Mouse (Mus musculus) layer of hippocampus, adult 11-12 months (tissue): Measurements from ENCODE around the gene Flnc.
"Not testable (repeated sequence)": the region's sequence is repeated elsewhere in the genome, so short reads cannot be mapped to it uniquely, and the experiment has no call there.

Experiments used
- DNase-seq: peaks from one replicate; pipeline ENCODE4 v3.0.0; 2022; ENCODE audit warnings: low spot score

The Flnc gene

GRCm38 (mm10) chr6:29433038-29433803 is at the start of gene Flnc:
Gene Flnc, plus strand, starts transcription at chr6:29433256.
- DNase-seq = no peak

DNA sequence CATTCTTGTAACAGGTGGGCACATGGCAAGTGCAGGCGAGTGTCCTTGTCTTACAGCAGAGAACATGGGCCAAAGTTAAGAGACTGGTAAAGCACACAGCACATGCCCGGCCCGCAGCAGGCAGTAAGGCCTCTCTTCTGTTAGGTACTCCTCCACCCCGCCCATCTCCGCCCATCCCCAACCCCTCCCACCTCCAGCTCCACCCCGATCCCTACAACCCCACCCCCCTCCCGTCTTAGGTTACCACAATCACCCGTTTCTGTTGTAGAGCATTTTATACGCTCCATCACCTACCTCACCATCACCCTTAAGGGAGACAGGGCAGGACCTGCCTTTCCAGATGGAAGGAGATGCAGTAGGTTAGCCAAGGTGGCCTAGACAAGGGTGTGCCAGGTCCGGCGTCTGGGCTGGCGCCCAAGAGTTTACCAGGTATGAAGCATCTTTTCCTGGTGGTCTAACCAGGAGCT is 45.0 kb upstream of the Flnc start, which contains the start of gene Opn1sw:
TSS of gene Opn1sw (minus strand) at position 417 of the 467 bp plus-strand sequence.
- no peak for DNase-seq

DNA sequence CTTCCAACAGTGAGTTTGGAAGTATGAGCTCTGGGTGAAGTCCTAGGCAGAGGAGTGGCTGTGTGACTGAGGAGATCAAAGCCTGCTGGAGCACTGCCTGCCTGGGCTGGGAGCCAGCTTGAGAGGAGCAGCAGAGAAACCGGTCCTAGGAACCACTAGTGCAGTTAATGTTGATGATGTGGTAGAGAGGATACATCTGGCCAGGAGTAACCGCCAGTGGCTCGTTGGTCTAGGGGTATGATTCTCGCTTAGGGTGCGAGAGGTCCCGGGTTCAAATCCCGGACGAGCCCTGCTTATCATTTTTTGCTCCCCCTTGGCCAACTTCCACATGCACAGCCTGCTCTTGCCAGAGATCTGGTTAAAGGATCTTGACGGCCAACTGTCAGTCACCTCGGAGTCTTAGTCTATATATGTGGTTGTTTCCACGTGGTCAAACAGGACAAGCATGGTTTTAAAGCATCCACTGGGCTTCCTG is 44.4 kb upstream of the Flnc start:
- DNase-seq = peak; percentile 81

GRCm38 (mm10) chr6:29389425-29389824 is 43.6 kb upstream of the Flnc start:
- no peak for DNase-seq

DNA sequence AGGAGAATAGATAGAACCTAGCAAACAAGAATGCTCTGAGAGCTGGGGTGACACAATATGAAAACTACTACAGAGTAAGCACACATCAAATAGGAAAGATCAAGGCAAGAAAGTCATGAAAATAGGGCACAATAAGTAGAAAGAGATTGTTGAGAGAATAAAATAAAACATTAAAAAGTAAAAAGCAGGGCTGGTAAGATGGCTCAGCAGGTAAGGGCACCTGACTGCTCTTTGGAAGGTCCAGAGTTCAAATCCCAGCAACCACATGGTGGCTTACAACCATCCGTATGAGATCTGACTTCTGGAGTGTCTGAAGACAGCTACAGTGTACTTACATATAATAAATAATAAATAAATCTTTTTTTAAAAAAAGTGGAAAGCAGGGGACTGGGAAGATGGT is 42.6 kb upstream of the Flnc start:
- DNase-seq = not testable (repeated sequence)

- not testable (repeated sequence) for DNase-seq
Observed at GRCm38 (mm10) chr6:29391241-29391640, 41.8 kb upstream of the Flnc start.

- no peak for DNase-seq
Observed at GRCm38 (mm10) chr6:29391802-29392201, 41.3 kb upstream of the Flnc start.

- DNase-seq = no peak
Observed at GRCm38 (mm10) chr6:29394286-29394685, 38.8 kb upstream of the Flnc start.

- DNase-seq = peak; percentile 78
Observed at GRCm38 (mm10) chr6:29395910-29396713, 36.9 kb upstream of the Flnc start, which contains the start of gene Ccdc136. Gene Ccdc136, plus strand, starts transcription at chr6:29396309.

GRCm38 (mm10) chr6:29396714-29397540 is 36.1 kb upstream of the Flnc start:
- no peak for DNase-seq

GRCm38 (mm10) chr6:29397575-29397974 is 35.5 kb upstream of the Flnc start:
- DNase-seq = peak; percentile 40

- DNase-seq = no peak
Observed at GRCm38 (mm10) chr6:29399851-29400250, 33.2 kb upstream of the Flnc start.

- DNase-seq = peak; percentile 39
Observed at GRCm38 (mm10) chr6:29402693-29403342, 30.2 kb upstream of the Flnc start.

DNA sequence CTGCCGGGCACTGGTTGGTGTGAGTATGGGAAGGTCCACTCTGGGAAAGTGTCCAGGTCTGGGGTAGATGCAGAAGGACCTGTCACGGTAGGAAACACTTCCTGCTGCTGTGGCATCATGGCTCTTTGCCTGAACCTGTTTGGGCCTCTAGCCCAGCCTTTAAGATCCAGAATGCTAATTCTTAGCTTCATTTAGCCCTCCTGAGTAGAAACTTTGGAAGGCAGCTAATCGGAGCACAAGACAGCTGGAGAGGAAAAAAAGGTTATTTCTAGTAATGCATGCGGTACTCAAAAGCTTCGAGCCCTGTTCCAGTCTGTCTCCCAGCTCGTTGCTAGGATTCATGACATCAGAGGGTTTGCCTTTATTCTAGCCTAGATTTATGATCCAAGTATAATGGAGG is 26.6 kb upstream of the Flnc start:
- DNase-seq = no peak

DNA sequence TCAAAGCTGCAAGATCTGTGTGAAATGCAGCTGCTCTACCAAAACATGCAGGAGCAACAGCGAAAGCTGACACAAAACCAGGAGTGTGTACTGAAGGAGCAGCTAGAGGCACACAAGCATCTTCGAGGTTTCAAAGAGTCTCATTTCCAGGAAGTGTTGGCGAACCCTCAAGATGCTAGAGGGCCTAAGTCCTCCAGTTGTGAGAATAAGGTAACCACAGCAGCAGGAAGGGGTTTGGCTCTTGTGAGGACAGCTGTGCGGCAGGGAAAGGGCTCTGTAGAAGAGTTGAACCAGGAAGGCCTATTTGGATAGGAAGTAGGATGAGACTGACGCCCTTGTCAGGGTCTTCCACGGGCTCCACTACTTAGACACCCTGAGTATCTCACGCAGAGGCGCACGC is 17.6 kb upstream of the Flnc start:
- no peak for DNase-seq

GRCm38 (mm10) chr6:29420596-29420995 is 12.5 kb upstream of the Flnc start:
- DNase-seq = no peak

GRCm38 (mm10) chr6:29425118-29425517 is 7.9 kb upstream of the Flnc start:
- DNase-seq = no peak

GRCm38 (mm10) chr6:29426331-29426730 is 6.7 kb upstream of the Flnc start:
- DNase-seq = no peak

GRCm38 (mm10) chr6:29428171-29428570 is 4.9 kb upstream of the Flnc start:
- no peak for DNase-seq

GRCm38 (mm10) chr6:29430681-29431420 is 2.2 kb upstream of the Flnc start:
- DNase-seq = no peak

- no peak for DNase-seq
Observed at GRCm38 (mm10) chr6:29431473-29431872, 1.6 kb upstream of the Flnc start.
